Mouse (Mus musculus): ENCODE measurements around the gene Spop.
"Not testable (repeated sequence)": the region's sequence is repeated elsewhere in the genome, so short reads cannot be mapped to it uniquely, and the experiment has no call there.

GRCm38 (mm10) chr11:95406398-95406797 lies 7.5 kb upstream of the Spop start:
- not testable (repeated sequence) for TF ChIP-seq CTCF (IDR thresholded peaks at IDR 0.05; ENCODE audit: low read depth, low read length); POLR2A (IDR thresholded peaks at IDR 0.05; ENCODE audit: extremely low read depth, insufficient read depth, low read length)

All from liver, adult 2 months (tissue).